Mouse (Mus musculus) 416B (cell line): Measurements from ENCODE around the gene Far2.
"Not testable (repeated sequence)": the region's sequence is repeated elsewhere in the genome, so short reads cannot be mapped to it uniquely, and the experiment has no call there.

ENCODE experiments used
- DNase-seq: peaks from one replicate; pipeline ENCODE4 v3.0.0; 2011; ENCODE audit warnings: low read depth

Far2 gene

DNA sequence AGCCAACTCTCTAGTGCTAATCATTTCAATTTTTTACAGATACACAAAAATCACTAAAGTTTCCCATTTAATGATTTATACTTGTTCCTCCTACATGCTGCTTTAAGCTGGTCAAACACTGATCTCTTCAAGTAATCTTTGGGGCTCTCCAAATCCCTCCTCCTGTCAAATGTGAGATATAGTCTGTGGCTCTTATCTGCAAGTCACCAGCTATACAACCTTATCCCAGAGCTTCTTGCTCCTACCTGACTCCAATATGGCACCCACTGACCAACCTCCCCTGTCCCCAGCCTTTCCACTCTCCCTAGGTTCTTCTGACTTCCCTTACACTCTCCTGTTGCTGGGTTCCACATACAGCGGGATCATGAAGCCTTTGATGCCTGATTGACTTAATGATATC, 70.6 kb downstream of the Far2 start:
- no peak for DNase-seq

DNA sequence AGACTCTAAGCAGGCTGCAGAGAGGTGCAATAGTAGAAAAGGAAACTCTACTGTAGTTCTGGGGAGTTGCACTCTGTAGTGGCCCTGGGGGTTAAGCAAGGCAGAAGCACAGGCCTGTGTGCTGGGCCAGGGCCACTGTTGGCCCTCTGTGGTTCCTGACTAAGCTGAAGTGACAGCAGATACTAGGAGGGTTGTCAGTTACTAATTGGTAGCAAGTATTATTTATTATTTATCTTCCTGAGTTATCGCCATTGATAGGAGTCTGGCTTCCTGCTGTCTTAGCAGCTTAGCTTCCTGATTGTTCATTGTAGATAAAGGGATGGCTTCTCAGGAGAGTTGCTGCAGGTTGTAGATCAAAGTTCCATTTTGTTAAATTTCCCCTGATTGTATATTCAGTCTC, 73.6 kb downstream of the Far2 start:
- peak; percentile 50 for DNase-seq

DNA sequence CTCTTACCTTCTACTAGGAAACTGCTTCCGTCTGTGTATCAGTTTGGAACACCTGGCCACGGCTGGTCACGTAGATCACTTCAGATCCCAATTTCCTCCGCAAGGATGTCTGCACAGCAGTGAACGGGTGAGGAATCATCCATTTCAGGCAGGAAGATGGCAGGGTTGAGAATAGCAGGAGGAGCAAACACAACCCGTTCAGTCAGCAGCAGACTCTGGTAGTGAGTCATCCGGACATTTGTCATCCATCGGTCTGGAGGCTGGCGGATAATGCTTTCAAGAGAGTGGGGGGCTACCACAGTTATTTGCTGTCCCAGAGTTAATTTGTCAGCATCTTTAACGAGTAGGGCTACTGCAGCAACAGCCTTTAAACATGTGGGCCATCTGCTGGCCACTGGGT, 79.8 kb downstream of the Far2 start:
- peak; percentile 33 for DNase-seq

DNA sequence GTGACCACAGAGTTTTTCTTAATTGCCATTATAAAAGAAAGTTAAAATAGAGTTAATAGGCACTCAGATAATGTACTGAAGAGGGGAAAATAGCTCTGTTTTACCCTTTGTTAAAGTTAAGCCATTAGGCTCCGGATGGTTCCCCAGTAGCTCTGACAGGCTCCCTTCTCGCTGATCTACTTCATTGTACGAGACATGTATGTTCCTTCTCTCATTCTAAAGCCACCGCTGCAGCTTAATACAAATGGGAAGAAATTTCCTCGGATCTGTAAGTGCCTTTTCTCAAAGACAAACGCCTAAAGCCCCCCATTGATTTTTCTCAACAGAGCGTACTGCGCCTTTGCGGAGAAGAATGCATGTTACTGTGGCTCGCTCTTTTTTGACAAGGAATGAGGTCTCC, 85.3 kb downstream of the Far2 start:
- DNase-seq = no peak

GRCm38 (mm10) chr6:148133536-148133935, 86.5 kb downstream of the Far2 start:
- no peak for DNase-seq

- DNase-seq = peak; percentile 90
Observed at GRCm38 (mm10) chr6:148135769-148136382, 88.8 kb downstream of the Far2 start.

GRCm38 (mm10) chr6:148139288-148139995, 92.4 kb downstream of the Far2 start:
- no peak for DNase-seq

DNA sequence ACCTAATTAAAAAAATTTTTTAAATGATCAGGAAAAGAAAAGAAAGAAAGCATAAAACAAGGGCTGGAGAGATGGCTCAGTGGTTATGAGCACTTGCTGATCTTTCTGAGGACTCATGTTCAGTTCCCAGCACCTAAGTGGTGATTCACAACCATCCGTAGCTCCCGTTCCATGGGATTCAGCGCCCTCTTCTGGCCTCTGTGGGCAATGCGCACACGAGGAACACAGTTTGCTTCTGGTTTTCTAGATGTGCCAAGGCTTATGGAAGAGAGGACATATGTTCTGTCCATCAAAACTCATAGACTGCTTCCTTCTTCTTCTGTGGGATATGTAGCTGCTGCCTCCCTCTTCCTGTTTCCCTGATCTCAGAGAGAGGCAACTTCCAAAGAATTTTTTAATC, 94.8 kb downstream of the Far2 start:
- no peak for DNase-seq

- DNase-seq = no peak
Observed at GRCm38 (mm10) chr6:148142421-148142820, 95.4 kb downstream of the Far2 start.

- DNase-seq = not testable (repeated sequence)
Observed at GRCm38 (mm10) chr6:148152305-148152704, 105.2 kb downstream of the Far2 start.

- DNase-seq = no peak
Observed at GRCm38 (mm10) chr6:148172904-148173303, 125.8 kb downstream of the Far2 start.

DNA sequence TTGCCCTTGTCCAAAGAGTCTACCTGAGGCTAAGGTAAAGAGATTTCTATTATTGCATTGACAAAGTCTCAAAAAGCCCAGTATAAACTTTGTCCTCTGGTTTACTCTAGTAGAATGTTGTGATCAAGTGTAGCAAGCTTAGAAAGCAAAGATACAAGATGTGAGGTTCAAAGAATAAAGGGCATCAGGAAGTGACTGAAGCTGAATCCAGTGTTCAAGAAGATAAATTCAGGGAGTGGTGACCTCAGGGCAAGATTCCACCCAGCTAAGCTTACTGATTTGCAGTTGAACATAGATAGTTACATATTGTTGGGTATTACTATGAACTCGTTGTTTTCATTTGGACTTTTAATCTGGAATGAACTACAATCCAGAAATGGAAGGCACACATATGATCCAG, 138.6 kb downstream of the Far2 start:
- DNase-seq = no peak

DNA sequence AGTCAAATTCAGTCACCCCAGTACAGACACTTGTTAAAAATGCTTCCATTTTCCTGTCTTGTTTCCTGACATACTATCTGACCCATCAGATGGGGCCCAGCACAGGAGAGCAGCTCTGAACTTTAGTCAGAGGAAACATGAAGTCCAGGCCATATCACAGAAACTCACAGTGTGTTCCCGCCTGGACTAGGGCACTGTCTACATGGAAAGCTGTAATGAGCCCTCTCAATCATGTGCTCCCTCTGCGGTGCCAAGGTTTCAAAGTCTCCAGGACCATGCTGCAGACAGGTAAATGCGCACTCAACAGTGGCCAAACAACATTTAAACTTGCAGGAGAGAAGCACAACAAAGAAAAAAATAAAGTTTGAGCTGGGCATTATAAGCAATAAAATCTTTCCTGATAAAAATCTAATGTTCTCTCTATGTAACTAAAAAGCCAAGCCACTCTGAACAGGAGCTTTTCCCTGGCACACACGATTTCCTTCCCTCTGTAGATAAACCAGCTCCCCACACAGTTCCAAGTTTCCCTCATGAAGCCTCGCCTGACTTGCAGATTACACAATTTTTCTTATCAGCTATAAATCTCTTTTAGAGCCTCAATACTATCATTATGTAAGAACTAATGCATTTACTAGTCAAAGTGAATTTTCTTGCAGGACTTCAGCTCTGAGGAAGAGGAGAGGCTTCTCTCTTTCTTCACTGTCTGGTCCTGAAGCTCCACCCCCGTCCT, 147.1 kb downstream of the Far2 start:
- DNase-seq = peak; percentile 37

GRCm38 (mm10) chr6:148199177-148199576, 152.1 kb downstream of the Far2 start:
- DNase-seq = no peak

GRCm38 (mm10) chr6:148199729-148200128, 152.7 kb downstream of the Far2 start:
- no peak for DNase-seq

DNA sequence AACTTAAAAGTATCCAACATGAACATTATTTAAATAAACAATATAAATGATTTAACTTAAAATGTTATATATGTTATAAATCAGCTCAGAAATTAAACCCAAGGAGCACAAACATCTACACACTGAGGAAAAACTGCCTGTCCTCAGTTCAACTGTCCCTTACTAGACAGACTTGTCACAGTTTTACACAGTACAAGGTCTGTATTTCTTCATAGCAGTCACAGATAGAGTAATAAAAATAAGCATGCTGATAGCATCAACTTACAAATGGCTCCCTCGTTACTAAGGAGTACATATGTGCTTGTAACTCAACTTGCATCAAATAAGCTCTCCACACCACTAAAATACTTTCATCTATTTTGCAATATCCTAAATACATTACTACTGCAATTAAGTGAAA, 158.1 kb downstream of the Far2 start:
- DNase-seq = no peak

DNA sequence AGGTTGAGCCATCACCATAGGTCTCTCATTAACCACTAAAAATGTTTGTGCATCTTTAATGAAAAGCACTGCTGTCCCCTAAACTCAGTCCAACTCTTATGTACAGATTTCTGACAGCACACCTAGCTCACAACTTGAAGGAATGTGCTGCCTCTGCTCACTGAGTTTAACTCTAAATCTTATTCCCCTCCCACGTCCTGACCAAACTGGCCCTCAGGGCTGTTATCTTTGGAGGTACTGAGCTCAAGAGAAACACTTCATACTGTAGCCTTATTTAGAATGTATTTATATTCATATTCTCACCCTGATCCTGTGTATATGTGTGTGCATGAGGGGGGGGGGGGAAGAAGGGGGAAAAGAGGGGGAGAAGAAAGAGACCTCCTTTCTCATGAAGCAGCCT, 160.5 kb downstream of the Far2 start:
- DNase-seq = no peak

GRCm38 (mm10) chr6:148211391-148211876, 164.4 kb downstream of the Far2 start:
- no peak for DNase-seq

DNA sequence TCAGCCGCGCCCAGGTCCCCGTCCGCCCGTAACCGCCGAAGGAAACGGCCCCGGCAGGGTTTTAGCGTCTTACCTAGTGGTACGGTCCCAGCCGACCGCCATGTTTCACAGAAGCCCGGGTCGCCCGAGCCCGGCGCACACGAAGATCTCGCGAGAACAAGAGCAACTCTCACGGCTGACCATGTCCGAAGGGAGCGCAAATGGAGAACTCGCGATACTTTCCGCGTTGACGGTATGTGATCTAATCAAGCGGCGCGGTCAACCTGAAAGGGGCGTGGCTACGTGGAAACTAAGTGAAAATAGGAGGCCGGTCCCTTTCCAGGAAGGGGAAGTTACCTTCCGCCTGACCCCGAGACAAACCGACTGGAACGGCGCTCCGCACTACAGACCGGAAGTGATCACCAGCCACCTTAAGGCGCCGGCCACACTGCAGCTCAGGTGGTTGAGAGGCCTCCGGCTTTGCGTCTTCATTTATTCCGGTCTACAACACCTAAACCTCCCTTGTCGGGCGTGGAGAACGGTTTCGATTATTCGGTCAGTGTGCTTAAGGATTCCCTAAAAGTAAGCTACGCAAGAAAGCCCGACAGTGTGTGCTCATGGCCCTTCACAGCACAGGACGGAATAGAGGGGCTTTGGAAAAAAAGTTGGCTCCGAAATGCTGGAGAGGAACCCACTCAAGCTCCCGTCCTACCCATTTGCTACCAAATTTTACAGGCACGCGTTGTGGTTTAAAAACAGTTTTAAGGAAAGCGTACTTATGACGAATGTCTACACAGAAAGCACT, 165.0 kb downstream of the Far2 start, which contains the start of gene Ergic2:
TSS of gene Ergic2 (minus strand) at position 478 of the 784 bp plus-strand sequence.
- peak; percentile 100 for DNase-seq

DNA sequence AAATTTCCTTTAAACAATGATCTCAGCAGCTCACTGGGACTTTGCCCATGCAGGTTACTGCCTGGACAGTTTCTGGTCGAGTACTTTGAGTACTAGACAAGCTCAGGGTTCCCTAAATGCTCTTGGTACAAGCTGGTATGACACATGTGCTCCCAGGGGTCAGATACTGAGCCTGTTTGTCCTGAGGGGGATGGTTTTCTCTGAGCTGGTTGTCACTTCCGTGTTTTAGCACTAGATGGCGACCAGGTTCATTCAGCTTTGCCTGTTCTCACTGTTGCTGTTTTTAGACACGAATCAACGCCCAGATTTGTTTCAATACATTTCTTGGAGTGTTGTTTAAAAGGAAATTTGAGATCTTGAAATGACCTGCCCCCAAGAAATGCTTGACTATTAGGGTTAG, 167.7 kb downstream of the Far2 start:
- peak; percentile 88 for DNase-seq

DNA sequence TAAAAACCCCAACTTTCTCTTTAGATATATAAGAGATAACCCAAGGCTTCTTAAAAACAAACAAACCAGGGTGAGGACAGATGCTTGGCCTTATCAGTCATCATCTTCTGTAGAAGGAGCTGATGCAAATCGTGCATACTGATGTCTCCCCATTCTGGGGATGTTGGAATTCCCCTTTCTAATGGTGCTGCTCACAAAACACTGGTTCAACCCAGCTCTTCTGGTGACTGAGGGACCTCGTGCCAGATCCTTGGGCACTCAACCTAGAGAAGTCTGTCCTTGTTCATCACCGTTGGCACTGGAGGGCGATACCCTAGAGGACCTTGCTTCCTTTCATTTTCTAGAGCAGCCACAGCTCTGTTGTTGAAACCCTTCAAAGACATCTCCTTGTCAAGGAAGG, 169.7 kb downstream of the Far2 start:
- no peak for DNase-seq
